Mouse (Mus musculus): ENCODE measurements at regions not wholly inside any gene's neighbourhood (a gene's known extent, or its start where the extent isn't known, plus 50 kb on each side); places are given as distances from the start of the nearest gene placed in this dataset.
"Not testable (repeated sequence)": the region's sequence is repeated elsewhere in the genome, so short reads cannot be mapped to it uniquely, and the experiment has no call there.

- DNase-seq (ENCODE audit: low read depth, low spot score) = no peak
These were observed 58.7 kb upstream of the Olig3 start for GRCm38 (mm10) chr10:19297669-19298068.

GRCm38 (mm10) chr10:19295388-19296013 lies 60.8 kb upstream of the Olig3 start:
- no peak for DNase-seq (ENCODE audit: low read depth, low spot score)

- DNase-seq (ENCODE audit: low read depth, low spot score) = no peak
These were observed 64.9 kb upstream of the Olig3 start for GRCm38 (mm10) chr10:19291474-19291873.

GRCm38 (mm10) chr10:19291039-19291438 lies 65.3 kb upstream of the Olig3 start:
- not testable (repeated sequence) for DNase-seq (ENCODE audit: low read depth, low spot score)

- DNase-seq (ENCODE audit: low read depth, low spot score) = no peak
These were observed 74.2 kb upstream of the Olig3 start for GRCm38 (mm10) chr10:19282166-19282565.

- DNase-seq (ENCODE audit: low read depth, low spot score) = no peak
These were observed 75.3 kb upstream of the Olig3 start for GRCm38 (mm10) chr10:19281021-19281420.

GRCm38 (mm10) chr10:19278189-19278842 lies 78.0 kb upstream of the Olig3 start:
- no peak for DNase-seq (ENCODE audit: low read depth, low spot score)

GRCm38 (mm10) chr10:19277103-19277827 lies 79.1 kb upstream of the Olig3 start:
- DNase-seq (ENCODE audit: low read depth, low spot score) = no peak

- DNase-seq (ENCODE audit: low read depth, low spot score) = no peak
These were observed 81.3 kb upstream of the Olig3 start for GRCm38 (mm10) chr10:19274985-19275384.

- DNase-seq (ENCODE audit: low read depth, low spot score) = no peak
These were observed 86.9 kb upstream of the Olig3 start for GRCm38 (mm10) chr10:19269418-19269817.

GRCm38 (mm10) chr10:19268051-19268450 lies 88.3 kb upstream of the Olig3 start:
- no peak for DNase-seq (ENCODE audit: low read depth, low spot score)

- peak; percentile 65 for DNase-seq (ENCODE audit: low read depth, low spot score)
These were observed 116.1 kb upstream of the Olig3 start for GRCm38 (mm10) chr10:19240102-19240759.

- DNase-seq (ENCODE audit: low read depth, low spot score) = no peak
These were observed 140.1 kb upstream of the Olig3 start for GRCm38 (mm10) chr10:19216240-19216639.

GRCm38 (mm10) chr10:19209751-19210150 lies 146.6 kb upstream of the Olig3 start:
- DNase-seq (ENCODE audit: low read depth, low spot score) = no peak

GRCm38 (mm10) chr10:19208101-19208722 lies 148.1 kb upstream of the Olig3 start:
- peak; percentile 10 for DNase-seq (ENCODE audit: low read depth, low spot score)

GRCm38 (mm10) chr10:19207505-19207904 lies 148.8 kb upstream of the Olig3 start:
- DNase-seq (ENCODE audit: low read depth, low spot score) = no peak

- no peak for DNase-seq (ENCODE audit: low read depth, low spot score)
These were observed 156.0 kb upstream of the Olig3 start for GRCm38 (mm10) chr10:19200311-19200710.

- no peak for DNase-seq (ENCODE audit: low read depth, low spot score)
These were observed 160.7 kb upstream of the Olig3 start for GRCm38 (mm10) chr10:19195676-19196075.

- no peak for DNase-seq (ENCODE audit: low read depth, low spot score)
These were observed 161.7 kb upstream of the Olig3 start for GRCm38 (mm10) chr10:19194646-19195045.

GRCm38 (mm10) chr10:19192971-19193758 lies 163.2 kb upstream of the Olig3 start:
- no peak for DNase-seq (ENCODE audit: low read depth, low spot score)

GRCm38 (mm10) chr10:19192221-19192620 lies 164.1 kb upstream of the Olig3 start:
- no peak for DNase-seq (ENCODE audit: low read depth, low spot score)
